Mouse (Mus musculus) liver, adult 2 months (tissue): Measurements from ENCODE around the gene Alx3. TPM values are rescaled to one million over a fixed set of nuclear protein-coding genes. Genes with fewer than 3 reads are reported as not detected.

Source experiments
- DNase-seq: peaks from one replicate; pipeline ENCODE4 v3.0.0-alpha.2; 2011; ENCODE audit warnings: low read depth, low spot score; ENCODE audit errors: extremely low read depth
- H3K27ac ChIP-seq: fragments of 200-500 bp; replicated peaks from 2 replicates; pipeline ENCODE4 v1.5.1; 2012; ENCODE audit warnings: low read depth, mild to moderate bottlenecking, control low read depth, inconsistent platforms, low read length; ENCODE audit not compliant: insufficient read depth
- H3K27me3 ChIP-seq: fragments of 200-500 bp; 2 replicates; pipeline ENCODE4 v1.6.1; 2012; ENCODE audit warnings: mild to moderate bottlenecking, moderate library complexity, low read length, inconsistent platforms; ENCODE audit not compliant: control insufficient read depth, insufficient read depth
- H3K36me3 ChIP-seq: fragments of 200-500 bp; 2 replicates; pipeline ENCODE4 v1.6.1; 2012; ENCODE audit warnings: low read length, inconsistent platforms; ENCODE audit not compliant: control insufficient read depth, insufficient read depth
- H3K4me1 ChIP-seq: fragments of 200-500 bp; 2 replicates; pipeline ENCODE4 v1.6.1; 2011; ENCODE audit warnings: low read length; ENCODE audit not compliant: control insufficient read depth, insufficient read depth
- H3K4me3 ChIP-seq: fragments of 200-500 bp; 2 replicates; pipeline ENCODE4 v1.5.1; 2011; ENCODE audit warnings: low read depth, mild to moderate bottlenecking, control low read depth, low read length, moderate library complexity; ENCODE audit not compliant: insufficient read depth
- H3K79me2 ChIP-seq: fragments of 200-500 bp; 2 replicates; pipeline ENCODE4 v1.6.1; 2012; ENCODE audit warnings: inconsistent platforms, mild to moderate bottlenecking, low read length, moderate library complexity; ENCODE audit not compliant: control insufficient read depth, insufficient read depth
- H3K9ac ChIP-seq: fragments of 200-500 bp; 2 replicates; pipeline ENCODE4 v1.6.1; 2012; ENCODE audit warnings: low read depth, mild to moderate bottlenecking, control low read depth, inconsistent platforms, low read length
- CTCF ChIP-seq: fragments of 200-500 bp; IDR thresholded peaks from 2 replicates; pipeline ENCODE4 v1.5.1; 2011; ENCODE audit warnings: low read depth, low read length, control low read depth
- POLR2A ChIP-seq: fragments of 200-500 bp; IDR thresholded peaks from 2 replicates; pipeline ENCODE4 v1.6.1; 2011; ENCODE audit warnings: low read length, control low read depth; ENCODE audit not compliant: insufficient read depth; ENCODE audit errors: extremely low read depth
- WGBS: fragments of 180-500 bp; shearing (Covaris S2); methylation state at CpG from one replicate; pipeline ENCODE4 v1.1.7; 2018; 5-methylcytosine and 5-hydroxymethylcytosine counted together
- polyA plus RNA-seq: library from polyadenylated mRNA; depleted of rRNA; stranded (reverse); fragments of >200 nt; gene quantifications from 2 replicates; pipeline ENCODE4 v1.2.3, GENCODE M21; 2012
- total RNA-seq: library from RNA; depleted of rRNA; stranded (reverse); fragments of >200 nt; gene quantifications from 2 replicates; pipeline ENCODE4 v1.2.3, GENCODE M21; 2014

The Alx3 gene
- total and polyA plus RNA-seq, 2 experiments, result not detected

- no peak for TF ChIP-seq CTCF
- no peak for TF ChIP-seq POLR2A
- H3K9ac ChIP-seq, result no peak overlapping the region
- no peaks in the 10 kb centered on the region for H3K36me3 ChIP-seq
- WGBS, result 69% methylated on average over 6 of the region's 6 CpGs
- H3K79me2 ChIP-seq, result no peaks in the 10 kb centered on the region
- H3K27ac ChIP-seq, result no peak overlapping the region
- H3K27me3 ChIP-seq, result peaks cover 14% of the 10 kb centered on the region; the same call in 1 of the 2 replicates
- no peaks in the 10 kb centered on the region for H3K4me1 ChIP-seq
- no peak overlapping the region for H3K4me3 ChIP-seq
- no peak for DNase-seq
These were observed 8.3 kb upstream of the Alx3 start for GRCm38 (mm10) chr3:107586504-107586903.

DNA sequence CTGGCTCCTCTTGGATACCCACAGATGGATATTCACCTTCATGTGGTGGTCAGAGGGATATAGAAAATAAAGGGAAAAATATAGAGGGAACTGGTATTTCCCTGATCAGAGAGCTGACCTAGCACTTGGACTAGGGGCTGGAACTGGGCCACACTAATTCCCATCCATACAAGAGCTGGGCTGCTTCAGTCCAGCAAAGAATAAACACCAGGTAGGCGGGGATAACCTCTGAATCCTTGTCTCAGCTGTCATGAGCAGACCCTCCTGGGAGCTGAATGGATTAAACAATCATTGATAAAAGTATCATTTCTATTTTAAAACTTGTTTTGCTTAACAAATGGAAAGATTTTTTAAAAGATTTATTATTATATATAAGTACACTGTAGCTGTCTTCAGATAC lies 3.2 kb upstream of the Alx3 start:
- Histone ChIP-seq H3K27ac (no peak overlapping the region), H3K9ac (no peak overlapping the region), H3K36me3 (no peaks in the 10 kb centered on the region), H3K4me1 (no peaks in the 10 kb centered on the region; the same call in 1 of the 2 replicates), H3K27me3 (peaks cover 27% of the 10 kb centered on the region), H3K79me2 (no peaks in the 10 kb centered on the region), H3K4me3 (no peak overlapping the region)
- no peak for TF ChIP-seq POLR2A
- TF ChIP-seq CTCF, result no peak
- no peak for DNase-seq
- 53% methylated on average over 1 of the region's 1 CpGs for WGBS

GRCm38 (mm10) chr3:107593632-107594031 lies 1.2 kb upstream of the Alx3 start:
- peaks cover 31% of the 10 kb centered on the region for H3K27me3 ChIP-seq

GRCm38 (mm10) chr3:107595264-107595937 lies 570 bp downstream of the Alx3 start:
- TF ChIP-seq POLR2A, result no peak
- no peak for TF ChIP-seq CTCF
- Histone ChIP-seq H3K4me3 (no peak overlapping the region), H3K4me1 (no peaks in the 10 kb centered on the region; the same call in 1 of the 2 replicates), H3K27ac (no peak overlapping the region), H3K79me2 (no peaks in the 10 kb centered on the region), H3K36me3 (no peaks in the 10 kb centered on the region), H3K9ac (no peak overlapping the region), H3K27me3 (peaks cover 31% of the 10 kb centered on the region)
- WGBS, result 3% methylated on average over 50 of the region's 50 CpGs
- DNase-seq, result no peak

More at GRCm38 (mm10) chr3:107593632-107594031, 1.2 kb upstream of the Alx3 start:
- H3K4me1 ChIP-seq, result no peaks in the 10 kb centered on the region; the same call in 1 of the 2 replicates
- H3K36me3 ChIP-seq, result no peaks in the 10 kb centered on the region
- H3K4me3 ChIP-seq, result no peak overlapping the region
- 75% methylated on average over 2 of the region's 2 CpGs for WGBS
- TF ChIP-seq CTCF (no peak), POLR2A (no peak)
- H3K9ac ChIP-seq, result no peak overlapping the region
- H3K27ac ChIP-seq, result no peak overlapping the region
- DNase-seq, result no peak
- H3K79me2 ChIP-seq, result no peaks in the 10 kb centered on the region

DNA sequence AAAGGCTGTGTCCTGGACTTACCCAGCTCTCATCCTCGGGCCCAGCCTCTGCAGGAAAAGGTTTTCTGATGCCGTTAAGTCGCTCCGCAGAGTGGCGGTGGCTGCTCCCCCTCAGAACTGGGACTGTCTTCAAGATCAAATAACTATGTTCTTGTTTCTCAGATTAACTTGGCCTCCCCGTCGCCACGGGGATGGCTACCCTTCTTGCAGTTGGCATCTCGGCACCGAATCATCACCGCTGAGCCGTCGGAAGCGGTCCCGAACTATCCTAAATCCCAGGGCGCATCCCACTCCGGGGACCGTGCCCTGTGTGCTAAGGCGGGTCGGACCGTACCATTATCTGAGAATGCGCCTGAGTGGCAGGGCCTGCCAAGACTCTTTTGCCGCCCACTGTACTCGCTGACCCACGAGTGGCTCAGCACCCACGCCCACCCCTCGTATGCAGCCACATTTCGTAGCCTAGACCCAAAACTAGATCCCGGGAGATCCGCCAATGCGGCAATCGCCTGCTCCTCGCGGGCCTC lies 1.2 kb downstream of the Alx3 start:
- Histone ChIP-seq H3K27me3 (peaks cover 31% of the 10 kb centered on the region), H3K4me3 (no peak overlapping the region)
- TF ChIP-seq POLR2A (no peak), CTCF (no peak)

DNA sequence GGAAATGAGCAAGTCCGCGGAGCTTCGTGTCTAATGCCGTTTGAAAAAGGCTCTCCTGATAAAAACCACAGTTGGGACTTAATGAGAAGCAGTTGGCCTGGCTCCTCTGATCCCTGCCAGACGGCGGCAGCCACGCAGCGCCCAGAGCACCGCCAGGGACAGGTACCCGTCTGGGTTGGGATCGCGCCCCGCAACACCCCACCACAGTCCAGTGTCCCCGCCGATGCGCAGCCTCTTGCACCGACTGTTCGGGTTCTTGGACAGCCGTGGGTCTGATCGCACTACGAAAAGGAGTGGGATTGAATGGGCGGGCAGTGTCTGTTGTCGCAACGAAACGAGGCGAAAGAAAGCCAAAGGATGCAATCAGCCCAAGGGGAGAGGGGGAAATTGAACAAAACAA lies 1.7 kb downstream of the Alx3 start:
- Histone ChIP-seq H3K79me2 (no peaks in the 10 kb centered on the region), H3K27ac (no peak overlapping the region), H3K4me1 (no peaks in the 10 kb centered on the region; the same call in 1 of the 2 replicates), H3K27me3 (peaks cover 31% of the 10 kb centered on the region), H3K9ac (no peak overlapping the region), H3K4me3 (no peak overlapping the region), H3K36me3 (no peaks in the 10 kb centered on the region)
- 3% methylated on average over 26 of the region's 26 CpGs for WGBS
- no peak for DNase-seq
- TF ChIP-seq CTCF (no peak), POLR2A (no peak)

More for the DNA sequence above, 1.2 kb downstream of the Alx3 start:
- Histone ChIP-seq H3K4me1 (no peaks in the 10 kb centered on the region; the same call in 1 of the 2 replicates), H3K9ac (no peak overlapping the region), H3K27ac (no peak overlapping the region), H3K79me2 (no peaks in the 10 kb centered on the region), H3K36me3 (no peaks in the 10 kb centered on the region)
- 6% methylated on average over 34 of the region's 34 CpGs for WGBS
- no peak for DNase-seq
